Mouse (Mus musculus): ENCODE measurements around the gene Upp1.
A peak's percentile ranks its signal among the peaks of the same experiment; 100 is the strongest.

- TF ChIP-seq EP300 (IDR thresholded peaks at IDR 0.05; ENCODE audit: low read depth) = no peak
- TF ChIP-seq CTCF (IDR thresholded peaks at IDR 0.05; ENCODE audit: low read depth) = peak; percentile 41
Observed at GRCm38 (mm10) chr11:9135589-9136246, 17.8 kb downstream of the Upp1 start.

Data from heart, postnatal 0 days (tissue).